Mouse (Mus musculus) right cerebral cortex, postnatal 14 days (tissue): Measurements from ENCODE around the gene Ncam2.

Experiments
- DNase-seq: peaks from one replicate; pipeline ENCODE4 v3.0.0; 2022

Gene Ncam2

GRCm38 (mm10) chr16:81200201-81201071, at the start of gene Ncam2:
Gene Ncam2, plus strand, starts transcription at chr16:81200697.
- DNase-seq = peak; percentile 79

DNA sequence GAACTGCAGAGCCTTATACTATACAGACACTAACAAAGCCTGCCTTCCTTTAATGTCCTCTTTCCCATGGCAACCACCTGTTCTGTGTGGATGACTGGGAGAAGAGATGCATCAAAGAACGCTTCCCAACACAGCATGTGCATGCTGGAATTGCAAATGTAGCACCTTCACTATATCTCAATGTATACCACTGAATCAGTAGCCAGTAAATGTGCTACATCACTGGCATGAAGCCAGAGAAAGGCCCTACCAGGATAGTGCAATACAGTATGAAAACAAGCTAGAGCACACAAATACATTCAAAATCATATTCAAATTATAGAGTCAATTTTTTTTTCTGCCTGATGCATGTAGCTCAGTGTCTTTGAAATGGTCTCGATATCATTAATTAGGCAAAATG, 29.7 kb upstream of the Ncam2 start:
- DNase-seq = no peak

DNA sequence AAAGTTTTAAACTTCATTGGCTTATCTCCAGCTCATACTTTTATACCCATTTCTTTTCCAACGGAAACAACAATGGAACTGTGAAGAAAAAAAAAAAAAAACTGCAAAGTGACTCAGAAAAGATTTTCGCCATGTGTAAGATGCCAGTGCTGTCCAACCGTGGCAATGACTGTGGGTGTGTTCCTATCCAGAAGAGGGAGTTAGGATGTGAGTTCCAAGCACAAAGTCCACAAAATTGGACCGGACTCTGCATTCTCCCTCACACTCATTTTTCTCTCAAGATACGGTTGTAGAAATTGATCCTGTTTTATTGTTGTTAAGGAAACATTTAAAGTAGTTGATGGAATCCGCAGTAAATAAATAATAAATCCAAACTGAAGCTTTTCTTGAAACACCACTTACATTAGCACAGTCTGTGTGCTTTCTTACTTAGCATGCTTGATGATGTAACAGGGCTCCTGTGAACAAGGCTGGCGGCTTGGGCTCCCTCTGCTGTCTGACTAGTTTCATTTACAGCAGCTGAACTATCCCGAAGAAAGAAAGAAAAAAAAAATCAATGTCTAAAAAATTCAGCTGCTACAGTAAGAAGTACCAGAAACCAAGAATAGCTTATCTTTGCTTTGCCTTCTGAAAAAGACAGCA, 25.1 kb upstream of the Ncam2 start:
- peak; percentile 73 for DNase-seq

DNA sequence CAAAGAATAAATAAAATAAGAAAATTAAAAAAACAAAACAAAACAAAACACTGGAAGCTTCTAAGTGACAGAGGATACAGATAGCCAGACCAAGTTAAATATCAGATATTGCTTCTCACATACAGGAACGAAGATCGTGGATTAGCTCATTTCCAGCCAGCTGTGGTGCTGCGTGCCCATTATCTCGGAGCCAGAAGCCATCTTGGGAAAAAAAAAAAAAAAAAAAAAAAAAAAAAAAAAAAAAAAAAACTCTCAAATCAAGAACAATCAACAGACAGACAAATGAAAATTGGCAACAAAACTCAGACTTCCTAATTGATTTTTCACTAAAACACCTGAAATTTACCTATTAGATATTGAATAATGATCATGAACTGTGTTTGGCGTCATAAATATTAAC, 20.7 kb upstream of the Ncam2 start:
- no peak for DNase-seq

- DNase-seq = no peak
These were observed 12.8 kb upstream of the Ncam2 start for GRCm38 (mm10) chr16:81187579-81188179.

GRCm38 (mm10) chr16:81191621-81192020, 8.9 kb upstream of the Ncam2 start:
- DNase-seq = no peak

DNA sequence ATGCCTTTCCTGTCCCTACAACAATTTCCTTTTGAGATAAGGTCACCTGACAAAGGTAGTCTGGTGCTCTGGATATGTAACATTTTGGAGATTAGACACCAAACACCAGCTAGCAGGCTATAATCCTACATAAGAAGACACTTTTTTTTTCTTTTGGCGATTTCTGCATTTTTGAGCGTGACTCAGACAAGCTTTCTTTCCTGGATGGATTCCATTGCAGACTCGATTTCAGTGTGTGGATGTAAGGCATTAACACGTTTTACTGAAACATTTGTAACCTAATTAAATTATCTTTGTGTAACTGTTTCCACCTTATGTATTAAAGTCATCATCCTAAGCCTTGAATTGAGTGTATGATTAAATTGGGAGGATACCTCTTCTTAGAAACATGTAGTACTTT, 7.9 kb upstream of the Ncam2 start:
- no peak for DNase-seq

- DNase-seq = no peak
These were observed 1.0 kb upstream of the Ncam2 start for GRCm38 (mm10) chr16:81199467-81199866.

DNA sequence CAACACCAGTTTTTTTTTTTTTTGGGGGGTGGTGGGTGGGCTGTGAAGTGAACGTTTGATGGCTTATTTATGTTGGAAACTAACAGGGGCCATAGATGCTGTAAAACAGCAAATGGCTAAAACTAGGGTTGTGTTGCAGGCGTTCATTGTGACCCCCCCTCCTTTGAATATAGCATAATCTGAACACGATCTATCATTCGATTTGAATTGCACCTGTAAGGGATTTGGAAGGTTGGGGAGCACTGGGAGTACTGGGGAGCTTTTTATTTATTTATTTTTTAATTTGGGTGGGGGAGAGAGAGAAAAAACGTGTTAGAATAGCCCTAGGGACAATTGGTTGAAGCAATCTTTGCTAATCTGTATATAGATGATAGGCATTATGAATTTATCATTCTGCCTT, 974 bp downstream of the Ncam2 start:
- no peak for DNase-seq

DNA sequence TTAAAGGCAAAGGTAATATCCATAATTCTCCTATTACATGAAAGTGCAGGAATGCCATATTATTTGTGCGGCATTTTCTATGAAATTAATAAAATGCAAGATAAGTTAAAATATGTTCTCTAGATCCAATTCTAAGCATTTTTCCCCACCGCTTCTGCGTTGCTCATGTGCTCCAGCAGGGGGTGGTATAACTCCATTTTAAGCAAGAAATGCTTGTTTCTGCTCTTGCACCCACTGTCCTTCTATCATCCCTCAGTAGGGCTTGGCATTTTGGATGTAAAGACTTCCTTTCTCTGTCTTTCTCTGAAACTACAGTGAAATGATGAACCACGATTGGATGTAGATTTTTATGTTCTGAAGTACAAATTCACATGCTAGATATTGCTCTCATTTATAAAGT, 1.5 kb downstream of the Ncam2 start:
- DNase-seq = peak; percentile 52

DNA sequence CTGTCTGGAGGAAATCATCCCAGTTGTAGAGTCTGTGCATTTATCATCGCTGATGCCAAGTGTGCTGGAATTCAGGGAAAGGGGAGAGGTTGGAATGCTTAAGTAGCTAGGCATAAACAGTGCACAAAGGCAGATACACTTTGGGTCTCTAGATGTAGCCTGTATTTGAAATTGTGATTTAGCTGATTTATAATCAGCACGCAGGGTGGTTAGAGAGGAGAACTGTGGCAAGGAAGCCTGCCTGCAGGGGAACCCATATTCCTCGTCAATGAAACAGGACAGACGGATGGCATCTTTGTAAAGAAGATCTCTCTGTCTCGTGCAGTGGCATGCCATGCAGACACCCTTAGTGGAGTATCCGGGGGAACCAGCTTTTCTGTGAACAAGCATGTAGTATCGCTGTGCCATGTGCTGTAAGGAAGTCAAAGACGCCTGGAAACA, 2.2 kb downstream of the Ncam2 start:
- DNase-seq = no peak

GRCm38 (mm10) chr16:81204405-81205034, 4.0 kb downstream of the Ncam2 start:
- no peak for DNase-seq

DNA sequence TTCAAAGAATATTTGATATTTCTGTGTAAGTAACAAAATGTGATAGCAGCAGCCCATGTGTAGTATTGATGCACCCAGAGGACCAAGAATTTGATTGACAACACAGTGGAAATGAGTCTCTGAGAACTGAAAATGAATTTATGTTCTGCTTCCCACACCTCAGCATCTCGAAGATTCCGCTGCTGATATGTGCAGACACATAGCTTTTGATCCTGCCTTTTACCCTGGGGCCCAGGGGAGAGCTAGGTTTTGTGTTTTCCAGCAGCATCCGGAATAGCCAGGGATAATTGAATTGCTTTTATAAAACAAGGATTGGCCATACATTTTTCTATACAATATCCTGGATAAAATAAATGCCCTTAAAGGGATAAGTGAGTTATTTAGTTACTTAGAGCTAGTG, 20.7 kb downstream of the Ncam2 start:
- DNase-seq = no peak

- no peak for DNase-seq
These were observed 23.3 kb downstream of the Ncam2 start for GRCm38 (mm10) chr16:81223841-81224240.

- DNase-seq = no peak
These were observed 23.8 kb downstream of the Ncam2 start for GRCm38 (mm10) chr16:81224253-81224652.

GRCm38 (mm10) chr16:81254875-81255274, 54.4 kb downstream of the Ncam2 start:
- DNase-seq = no peak

- DNase-seq = no peak
These were observed 59.9 kb downstream of the Ncam2 start for GRCm38 (mm10) chr16:81260429-81260828.

DNA sequence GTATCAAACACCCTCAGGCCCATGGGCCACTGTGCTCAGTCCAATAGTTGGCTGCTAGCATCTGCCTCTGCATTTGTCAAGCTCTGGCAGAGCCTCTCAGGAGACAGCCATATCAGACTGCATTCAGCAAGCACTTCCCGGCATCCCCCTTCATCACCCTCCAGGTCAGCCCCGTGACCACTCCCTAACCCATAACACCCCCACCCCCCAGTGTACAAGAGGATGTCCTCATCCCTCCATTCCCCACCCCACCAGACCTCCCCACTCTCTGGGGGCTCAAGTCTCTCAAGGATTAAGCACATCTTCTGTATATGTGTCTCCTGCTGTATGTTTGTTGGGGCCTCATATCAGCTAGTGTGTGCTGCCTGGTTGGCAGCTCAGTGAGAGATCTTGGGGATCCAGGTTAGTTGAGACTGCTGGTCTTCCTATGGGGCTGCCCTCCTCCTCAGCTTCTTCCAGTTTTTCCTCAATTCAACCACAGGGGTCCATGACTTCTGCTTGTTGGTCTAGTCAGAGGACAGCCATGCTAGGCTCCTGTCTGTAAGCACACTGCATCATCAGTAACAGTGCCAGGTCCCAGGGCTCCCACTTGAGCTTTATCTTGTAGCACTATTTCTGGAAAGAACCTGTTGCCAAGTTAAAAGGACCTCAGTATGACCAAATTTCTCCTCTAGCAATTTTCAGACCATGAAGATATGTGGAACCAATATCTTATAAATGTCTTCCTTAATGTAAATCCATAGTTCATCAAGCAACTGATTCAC, 73.3 kb downstream of the Ncam2 start:
- DNase-seq = no peak

- DNase-seq = peak; percentile 73
These were observed 83.7 kb downstream of the Ncam2 start for GRCm38 (mm10) chr16:81284241-81284640.

DNA sequence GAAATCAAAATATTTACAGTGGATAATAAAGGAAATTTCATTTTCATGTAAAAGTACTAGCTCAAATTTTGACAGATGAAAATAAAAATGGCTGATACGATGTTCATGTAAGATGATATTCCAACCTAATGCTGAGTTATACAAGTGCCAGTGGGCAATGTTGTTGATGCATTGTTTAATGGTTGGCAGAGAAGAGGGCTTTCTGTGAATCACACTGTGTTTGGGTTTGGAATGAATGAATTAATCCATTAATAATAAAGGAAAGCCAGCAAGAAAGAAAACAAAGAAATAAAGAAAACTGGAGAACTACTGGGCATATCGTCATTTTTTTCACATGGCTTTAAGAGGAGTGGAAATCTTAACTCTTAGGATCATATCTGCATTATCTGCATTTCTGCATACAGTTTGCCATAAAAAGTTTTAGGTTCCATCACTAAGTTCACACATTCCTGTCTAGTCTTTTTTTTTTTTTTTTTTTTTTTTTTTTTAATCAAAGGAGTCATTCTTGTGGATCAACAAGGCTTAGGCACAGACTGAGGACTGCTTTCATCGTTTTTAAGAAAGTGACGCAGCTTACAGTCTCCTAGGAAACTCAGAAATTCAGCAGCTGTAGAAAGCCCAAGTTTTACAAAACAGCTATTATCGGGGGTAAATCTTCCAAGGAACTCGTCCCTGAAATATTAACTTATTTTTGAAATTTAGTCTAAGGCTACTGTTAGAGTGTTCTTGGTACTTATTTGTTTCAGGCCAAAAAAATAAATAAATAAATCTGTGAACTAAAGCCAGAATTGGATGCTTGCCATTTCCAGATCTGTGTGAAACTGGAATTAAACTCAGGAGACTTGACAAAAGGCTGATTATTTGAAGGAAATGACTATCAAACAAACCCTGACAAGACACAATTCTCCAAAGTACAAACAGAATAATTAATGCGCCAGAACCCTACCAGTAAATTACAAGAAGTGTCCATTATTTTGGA, 84.7 kb downstream of the Ncam2 start:
- no peak for DNase-seq

- no peak for DNase-seq
These were observed 85.4 kb downstream of the Ncam2 start for GRCm38 (mm10) chr16:81285882-81286281.
